24 mouse cellular contexts compared by ENCODE assay signal in the genomic region with DNA sequence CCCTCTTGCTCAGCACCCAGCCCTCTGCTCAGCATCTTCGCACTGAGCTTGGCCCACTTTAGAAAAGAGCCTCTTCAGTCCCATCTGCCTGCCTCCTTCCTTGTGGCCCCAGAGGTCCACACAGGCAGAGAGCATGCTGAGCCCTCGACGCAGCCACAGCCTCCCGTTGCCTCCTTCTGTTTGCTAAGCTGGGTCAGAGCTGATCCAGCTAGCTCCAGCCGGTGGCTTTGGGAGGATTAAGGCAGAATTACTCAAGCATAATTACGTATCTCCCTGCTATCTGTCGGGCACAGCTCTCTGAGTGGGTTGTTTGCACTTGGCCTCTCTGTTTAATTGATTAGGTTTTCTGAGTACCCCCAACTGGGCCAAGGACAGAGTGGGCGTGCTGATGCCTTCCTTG.
DNase-seq lines count a peak whose midpoint lies in the region; ATAC-seq and TF ChIP-seq lines count a peak whose summit lies in the region.
"Had no signal": no experiment of that assay in that cellular context is flagged by ENCODE, and none has a peak within 500 bp of the region (broad histone marks: within the 10 kb centered on the region; RNA-seq: fewer than 3 reads in every experiment).

No protein-coding gene starts in this region.

- 24% methylated on average over 8 of the region's 8 CpGs for WGBS in forebrain, embryonic 12.5 days
- 23% methylated on average over 8 of the region's 8 CpGs for WGBS in forebrain, embryonic 11.5 days
- 17% methylated on average over 8 of the region's 8 CpGs for WGBS in midbrain, embryonic 11.5 days
- WGBS in olfactory bulb, adult 2 months: 27% methylated on average over 8 of the region's 8 CpGs

- H3K9ac ChIP-seq in forebrain, embryonic 12.5 days: no peak overlapping the region
- no peak overlapping the region for H3K9ac ChIP-seq in forebrain, embryonic 11.5 days (ENCODE audit: low read length)
- H3K9ac ChIP-seq in midbrain, embryonic 11.5 days (ENCODE audit: low read length): no peak overlapping the region
- H3K9ac ChIP-seq: kidney, embryonic 15.5 days; liver, embryonic 15.5 days; lung, embryonic 15.5 days; neural tube, embryonic 13.5 days had no signal

- H3K36me3 ChIP-seq in forebrain, embryonic 12.5 days (replicated peaks): no peaks in the 10 kb centered on the region; the same call in 1 of the 2 replicates
- no peaks in the 10 kb centered on the region for H3K36me3 ChIP-seq in forebrain, embryonic 11.5 days (ENCODE audit: control insufficient read depth, insufficient read depth, low read length)
- no peaks in the 10 kb centered on the region for H3K36me3 ChIP-seq in midbrain, embryonic 11.5 days (ENCODE audit: control insufficient read depth, insufficient read depth, low read length)
- H3K36me3 ChIP-seq: kidney, embryonic 15.5 days; limb, embryonic 10.5 days; liver, embryonic 15.5 days; lung, embryonic 15.5 days had no signal

- H3K9me3 ChIP-seq in forebrain, embryonic 12.5 days: no peaks in the 10 kb centered on the region
- no peaks in the 10 kb centered on the region for H3K9me3 ChIP-seq in forebrain, embryonic 11.5 days (ENCODE audit: control insufficient read depth, low read length)
- H3K9me3 ChIP-seq in midbrain, embryonic 11.5 days (ENCODE audit: control insufficient read depth, low read length): no peaks in the 10 kb centered on the region
- H3K9me3 ChIP-seq: kidney, embryonic 15.5 days; limb, embryonic 10.5 days; liver, embryonic 15.5 days; lung, embryonic 15.5 days; megakaryocyte, embryonic 14.5 days; neural tube, embryonic 13.5 days had no signal

- no peak for TF ChIP-seq POLR2A in olfactory bulb, adult 2 months (IDR thresholded peaks at IDR 0.05; ENCODE audit: insufficient read depth, low read depth, low read length)

- H3K4me3 ChIP-seq in forebrain, embryonic 12.5 days (replicated peaks): no peak overlapping the region
- H3K4me3 ChIP-seq in forebrain, embryonic 11.5 days (ENCODE audit: low read depth, low read length): no peak overlapping the region
- H3K4me3 ChIP-seq in midbrain, embryonic 11.5 days (ENCODE audit: low read depth, low read length): no peak overlapping the region
- H3K4me3 ChIP-seq in olfactory bulb, adult 2 months (ENCODE audit: insufficient read depth, low read depth, low read length): no peak overlapping the region
- H3K4me3 ChIP-seq: kidney, embryonic 15.5 days; left cerebral cortex, adult 2 months; limb, embryonic 10.5 days; liver, embryonic 15.5 days; lung, embryonic 15.5 days; megakaryocyte, embryonic 14.5 days; neural tube, embryonic 13.5 days had no signal

- no peak overlapping the region for H3K4me2 ChIP-seq in forebrain, embryonic 12.5 days
- H3K4me2 ChIP-seq in forebrain, embryonic 11.5 days (ENCODE audit: low read depth, low read length, severe bottlenecking): no peak overlapping the region
- no peak overlapping the region for H3K4me2 ChIP-seq in midbrain, embryonic 11.5 days
- H3K4me2 ChIP-seq: kidney, embryonic 15.5 days; liver, embryonic 15.5 days; lung, embryonic 15.5 days; neural tube, embryonic 13.5 days had no signal

- peaks cover 20% of the 10 kb centered on the region for H3K4me1 ChIP-seq in forebrain, embryonic 12.5 days
- peaks cover 4% of the 10 kb centered on the region; the same call in 1 of the 2 replicates for H3K4me1 ChIP-seq in forebrain, embryonic 11.5 days (replicated peaks; ENCODE audit: control insufficient read depth, insufficient read depth, low read length)
- H3K4me1 ChIP-seq in midbrain, embryonic 11.5 days (ENCODE audit: control insufficient read depth, insufficient read depth, low read length): peaks cover 16% of the 10 kb centered on the region
- H3K4me1 ChIP-seq in olfactory bulb, adult 2 months (ENCODE audit: control insufficient read depth, insufficient read depth, low read length): peaks cover 17% of the 10 kb centered on the region
- H3K4me1 ChIP-seq: liver, embryonic 15.5 days; lung, embryonic 15.5 days; megakaryocyte, embryonic 14.5 days had no signal

- no peak overlapping the region for H3K27ac ChIP-seq in forebrain, embryonic 12.5 days
- no peak overlapping the region for H3K27ac ChIP-seq in forebrain, embryonic 11.5 days (ENCODE audit: low read depth, low read length)
- H3K27ac ChIP-seq in midbrain, embryonic 11.5 days (ENCODE audit: low read depth, low read length): peak overlapping the region; percentile 56; the same call in 1 of the 2 replicates
- H3K27ac ChIP-seq in olfactory bulb, adult 2 months (ENCODE audit: insufficient read depth, low read depth, low read length): peak overlapping the region; percentile 67; the same call in 1 of the 2 replicates
- H3K27ac ChIP-seq: kidney, embryonic 15.5 days; left cerebral cortex, adult 2 months; limb, embryonic 10.5 days; liver, embryonic 15.5 days; lung, embryonic 15.5 days; neural tube, embryonic 13.5 days had no signal

- no peak for TF ChIP-seq CTCF in olfactory bulb, adult 2 months (IDR thresholded peaks at IDR 0.05; ENCODE audit: insufficient read depth, low read depth, low read length)

- H3K27me3 ChIP-seq in forebrain, embryonic 12.5 days: no peaks in the 10 kb centered on the region; the same call in 1 of the 2 replicates
- H3K27me3 ChIP-seq in forebrain, embryonic 11.5 days (ENCODE audit: control insufficient read depth, insufficient read depth, low read length): no peaks in the 10 kb centered on the region
- H3K27me3 ChIP-seq in midbrain, embryonic 11.5 days (ENCODE audit: control insufficient read depth, insufficient read depth, low read length): no peaks in the 10 kb centered on the region
- H3K27me3 ChIP-seq: liver, embryonic 15.5 days; lung, embryonic 15.5 days; neural tube, embryonic 13.5 days had no signal

- peak; percentile 41; the same call in 1 of the 2 replicates for ATAC-seq in forebrain, embryonic 12.5 days (ENCODE audit: low FRiP score)
- no peak for ATAC-seq in forebrain, embryonic 11.5 days (replicated peaks; ENCODE audit: low FRiP score)
- ATAC-seq in midbrain, embryonic 11.5 days (ENCODE audit: low FRiP score): peak; percentile 76

- DNase-seq in forebrain, embryonic 11.5 days (ENCODE audit: low spot score): no peak
- peak; percentile 46 for DNase-seq in brain, adult 2 months (ENCODE audit: low read depth, low spot score)
- no peak for DNase-seq in midbrain, embryonic 11.5 days (ENCODE audit: low spot score, missing footprints)
- no peak for DNase-seq in right cerebral cortex, postnatal 36 days (ENCODE audit: low spot score in 2 of 2)
- no peak for DNase-seq in cerebellum, postnatal 25 days
- no peak for DNase-seq in kidney, postnatal 25 days
- DNase-seq: adrenal gland, postnatal 14 days; cerebellum, adult 9-10 months; gastrocnemius, postnatal 25 days; kidney, adult 11 months; kidney, postnatal 4 days; layer of hippocampus, adult 9-11 months; liver; lung, postnatal 36 days; right cerebral cortex, postnatal 25 days had no signal

Comparison
In these comparisons a context has a peak if more than half of its experiments do, and no peak if none do; other contexts are left out.
1. H3K27ac ChIP-seq: peak in midbrain, embryonic 11.5 days (single experiment) and olfactory bulb, adult 2 months (single experiment); none in forebrain, embryonic 12.5 days (single experiment) and forebrain, embryonic 11.5 days (single experiment).